Mouse (Mus musculus) adrenal gland, adult 2 months (tissue): ENCODE data around the gene Cfap57. TPM values are rescaled to one million over a fixed set of nuclear protein-coding genes. Genes with fewer than 3 reads are reported as not detected.
"Not testable (repeated sequence)": the region's sequence is repeated elsewhere in the genome, so short reads cannot be mapped to it uniquely, and the experiment has no call there.

Experiments
- DNase-seq: peaks from one replicate; pipeline ENCODE4 v3.0.0; 2021
- polyA plus RNA-seq: library from polyadenylated mRNA; depleted of rRNA; stranded (reverse); fragments of >200 nt; gene quantifications from 2 replicates; pipeline ENCODE4 v1.2.3, GENCODE M21; 2012; rRNA removed
- total RNA-seq, 2 experiments: library from RNA; stranded (reverse); gene quantifications; 2 replicates each; pipeline ENCODE4 v1.2.3; 2021

Gene Cfap57
- total and polyA plus RNA-seq, 3 experiments = 0.06 TPM; not detected in 2

DNA sequence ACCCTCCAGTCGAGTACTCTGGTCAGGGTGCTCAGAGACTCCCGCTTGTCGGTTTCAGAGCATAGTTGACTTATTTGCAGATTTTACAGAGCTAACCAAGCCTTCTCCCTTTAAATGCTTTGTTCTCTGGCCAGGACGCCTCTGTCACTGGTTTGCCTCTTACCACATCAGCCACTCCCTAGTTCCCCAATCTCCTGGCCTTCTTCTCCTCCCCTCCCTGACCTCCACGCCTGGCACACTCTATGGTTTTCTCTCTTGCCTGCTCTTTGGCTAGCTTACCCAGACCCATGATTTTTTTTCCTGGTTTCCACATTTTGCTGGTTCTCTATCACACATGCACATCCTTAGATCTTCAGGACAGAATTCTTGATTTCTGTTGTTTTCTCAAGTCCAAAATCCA lies 102.4 kb downstream of the Cfap57 start:
- no peak for DNase-seq

DNA sequence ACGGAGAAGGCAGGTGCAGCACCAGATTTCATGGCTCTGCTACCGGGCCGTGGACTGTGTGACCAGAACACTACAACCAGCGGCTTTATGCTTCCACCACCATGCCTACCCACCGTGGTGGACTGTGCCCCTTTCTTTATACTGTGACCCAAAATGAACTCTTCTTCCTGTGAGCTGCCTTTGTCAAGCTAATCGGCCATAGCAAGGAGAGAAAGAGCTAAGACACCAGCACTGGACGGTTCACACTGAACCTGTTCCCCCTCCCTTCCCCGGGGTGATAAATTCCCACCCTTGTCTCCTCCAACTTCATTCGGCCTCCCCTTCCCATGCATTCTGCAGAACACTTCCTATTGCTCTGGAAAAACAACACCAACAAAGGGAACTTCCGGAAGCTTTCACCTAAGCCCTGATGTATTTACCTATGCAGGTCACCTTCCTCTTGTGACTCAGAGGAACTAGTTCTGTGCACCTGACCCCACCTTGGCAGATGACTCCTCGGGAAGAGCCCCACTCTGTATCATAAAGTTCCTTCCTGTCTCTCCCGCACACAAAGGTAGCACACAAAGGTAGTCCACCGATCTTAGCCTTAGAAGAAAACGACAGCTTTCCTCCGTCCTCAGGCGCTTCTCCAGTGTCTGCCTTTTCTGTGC lies 103.0 kb downstream of the Cfap57 start:
- DNase-seq = no peak

DNA sequence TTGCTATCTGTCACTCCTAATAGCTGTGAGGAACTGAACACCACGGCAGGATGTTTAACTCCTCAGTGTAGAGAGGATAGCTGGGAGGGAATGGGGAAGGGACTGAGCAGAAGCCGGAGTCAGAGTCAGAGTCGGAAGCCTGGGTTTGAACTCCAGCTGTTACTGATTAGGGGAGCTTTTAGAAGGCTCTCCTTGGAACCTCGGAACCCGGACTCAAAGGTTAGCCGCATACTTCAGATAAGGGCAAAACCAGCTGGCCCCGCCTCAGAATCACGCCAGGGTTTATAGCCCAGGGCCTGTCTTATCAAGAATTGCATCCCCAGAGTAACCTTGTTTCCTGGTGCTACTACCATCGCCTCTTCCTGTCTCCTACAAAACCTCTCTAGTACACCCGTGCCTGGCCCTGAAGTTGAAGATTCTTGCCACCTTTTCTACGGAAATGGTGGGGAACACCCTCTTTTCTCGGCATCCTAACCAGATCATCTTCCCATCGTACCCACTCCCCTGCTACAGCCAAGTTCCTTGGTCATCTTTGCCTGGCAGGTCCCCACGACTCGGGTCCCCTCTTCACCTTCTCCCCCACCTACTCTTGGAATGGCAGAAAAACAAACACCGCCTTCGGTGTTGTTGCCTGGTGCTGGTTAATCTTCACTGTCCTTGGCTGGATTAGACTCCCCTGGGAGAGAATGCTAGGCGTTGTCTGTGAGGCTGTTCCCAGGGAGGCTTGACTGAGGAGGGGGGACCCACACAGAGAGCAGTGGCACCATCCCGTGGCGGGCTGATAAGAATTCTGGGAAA lies 103.7 kb downstream of the Cfap57 start:
- DNase-seq = peak; percentile 12

DNA sequence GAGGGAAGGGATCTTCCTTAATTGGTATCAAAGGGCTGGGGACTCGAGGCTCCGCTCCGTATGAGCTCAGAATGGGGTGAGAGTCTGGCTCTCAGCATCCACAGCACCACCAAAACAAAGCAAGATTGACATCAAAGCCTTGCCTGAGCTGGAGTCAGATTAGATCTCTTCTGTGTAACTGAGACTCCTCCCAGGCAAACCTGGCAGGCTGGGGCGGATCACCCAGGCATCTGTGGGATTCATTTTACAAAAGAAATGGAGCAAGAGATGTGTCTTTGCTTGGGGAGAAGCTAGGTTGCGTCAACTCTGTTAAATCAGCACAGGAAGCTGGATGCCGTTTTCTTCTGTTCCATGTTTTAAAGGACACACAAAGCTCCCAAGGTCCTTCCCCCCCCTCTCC lies 111.5 kb downstream of the Cfap57 start:
- no peak for DNase-seq

DNA sequence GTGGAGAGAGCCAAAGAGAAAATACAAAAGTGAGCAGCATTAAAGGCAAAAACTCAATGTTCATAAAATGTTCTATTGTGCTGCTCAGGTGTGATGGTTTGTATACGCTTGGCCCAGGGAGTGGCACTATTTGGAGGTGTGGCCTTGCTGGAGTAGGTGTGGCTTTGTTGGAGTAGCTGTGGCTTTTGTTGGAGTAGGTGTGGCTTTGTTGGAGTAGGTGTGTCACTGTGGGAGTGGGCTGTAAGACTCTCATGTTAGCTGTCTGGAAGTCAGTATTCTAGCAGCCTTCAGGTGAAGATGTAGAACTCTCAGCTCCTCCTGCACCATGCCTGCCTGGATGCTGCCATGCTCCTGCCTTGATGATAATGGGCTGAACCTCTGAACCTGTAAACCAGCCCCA lies 113.4 kb downstream of the Cfap57 start:
- not testable (repeated sequence) for DNase-seq

DNA sequence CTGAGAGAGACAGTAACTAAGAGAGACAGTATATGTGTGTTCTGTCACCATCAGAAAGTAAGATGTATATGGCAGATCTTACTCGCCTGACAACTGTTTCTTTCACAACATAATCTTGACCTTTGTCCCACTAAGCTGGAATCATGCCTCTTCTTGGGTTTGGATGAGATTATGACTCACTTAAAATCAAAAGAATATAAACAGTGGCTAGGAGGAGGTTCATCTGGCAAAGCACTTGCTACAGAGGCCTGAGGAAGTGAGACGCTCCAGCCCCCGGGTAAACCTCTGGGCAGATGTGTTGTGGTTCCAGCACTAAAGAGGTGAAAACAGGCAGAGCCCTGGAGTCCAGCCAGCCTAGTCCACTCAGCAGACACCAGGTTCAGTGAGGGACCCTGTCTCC lies 115.0 kb downstream of the Cfap57 start:
- no peak for DNase-seq

Other genes starting within 250 kb of the Cfap57 start
- 10 to 100 TPM; 17.1 to 18.0 TPM for gene Szt2, start 211.5 kb downstream of the Cfap57 start, total RNA-seq
- 36.6 and 39.7 TPM in 2 replicates for gene Szt2, start 211.5 kb downstream of the Cfap57 start, polyA plus RNA-seq
- 10 to 100 TPM; 55.6 to 68.1 TPM for gene Med8, start 211.4 kb downstream of the Cfap57 start, total RNA-seq
- 10.6 and 12.1 TPM in 2 replicates for gene Med8, start 211.4 kb downstream of the Cfap57 start, polyA plus RNA-seq
- gene Elovl1, start 192.7 kb downstream of the Cfap57 start, total RNA-seq = 100 to 1,000 TPM in 1 of 2 experiments, 10 to 100 TPM in 1; 81.0 to 123 TPM
- gene Elovl1, start 192.7 kb downstream of the Cfap57 start, polyA plus RNA-seq = 158 and 228 TPM in 2 replicates
- 1 to 10 TPM; 3.6 to 4.5 TPM for gene Cdc20, start 183.4 kb downstream of the Cfap57 start, total RNA-seq
- gene Cdc20, start 183.4 kb downstream of the Cfap57 start, polyA plus RNA-seq = 6.9 and 8.1 TPM in 2 replicates
- gene Mpl, start 163.3 kb downstream of the Cfap57 start, total RNA-seq = under 1 TPM in 1 of 2 experiments, not detected in 1; 0.17 TPM
- 0.04 TPM in 1 of 2 replicates, not detected in the other for gene Mpl, start 163.3 kb downstream of the Cfap57 start, polyA plus RNA-seq
- 10 to 100 TPM; 30.3 to 52.5 TPM for gene Tie1, start 130.7 kb downstream of the Cfap57 start, total RNA-seq
- gene Tie1, start 130.7 kb downstream of the Cfap57 start, polyA plus RNA-seq = 78.4 and 96.9 TPM in 2 replicates
- not detected for gene 2610528J11Rik, start 93.8 kb downstream of the Cfap57 start, total RNA-seq
- gene 2610528J11Rik, start 93.8 kb downstream of the Cfap57 start, polyA plus RNA-seq = not detected in 2 replicates
- under 1 TPM in 1 of 2 experiments, not detected in 1; 0.21 TPM for gene Tmem125, start 76.7 kb downstream of the Cfap57 start, total RNA-seq
- gene Tmem125, start 76.7 kb downstream of the Cfap57 start, polyA plus RNA-seq = 0.17 and 0.33 TPM in 2 replicates
- gene Ebna1bp2, start within 50 bp of the Cfap57 start, total RNA-seq = 10 to 100 TPM; 78.5 to 82.0 TPM
- gene Ebna1bp2, start within 50 bp of the Cfap57 start, polyA plus RNA-seq = 6.1 and 10.3 TPM in 2 replicates
- gene Olfr62, start 38.2 kb upstream of the Cfap57 start, total RNA-seq = not detected
- not detected in 2 replicates for gene Olfr62, start 38.2 kb upstream of the Cfap57 start, polyA plus RNA-seq
- not detected for gene Olfr1342, start 72.0 kb upstream of the Cfap57 start, total RNA-seq
- gene Olfr1342, start 72.0 kb upstream of the Cfap57 start, polyA plus RNA-seq = not detected in 2 replicates
- gene Olfr1341, start 82.7 kb upstream of the Cfap57 start, total RNA-seq = not detected
- not detected in 2 replicates for gene Olfr1341, start 82.7 kb upstream of the Cfap57 start, polyA plus RNA-seq
- not detected for gene Olfr1340, start 99.4 kb upstream of the Cfap57 start, total RNA-seq
- gene Olfr1340, start 99.4 kb upstream of the Cfap57 start, polyA plus RNA-seq = not detected in 2 replicates
- gene Olfr1339, start 111.4 kb upstream of the Cfap57 start, total RNA-seq = not detected
- gene Olfr1339, start 111.4 kb upstream of the Cfap57 start, polyA plus RNA-seq = not detected in 2 replicates
- gene Olfr1338, start 138.0 kb upstream of the Cfap57 start, total RNA-seq = not detected
- not detected in 2 replicates for gene Olfr1338, start 138.0 kb upstream of the Cfap57 start, polyA plus RNA-seq
- not detected for gene Olfr1337, start 161.8 kb upstream of the Cfap57 start, total RNA-seq
- not detected in 2 replicates for gene Olfr1337, start 161.8 kb upstream of the Cfap57 start, polyA plus RNA-seq
- not detected for gene Olfr1335, start 189.2 kb upstream of the Cfap57 start, total RNA-seq
- gene Olfr1335, start 189.2 kb upstream of the Cfap57 start, polyA plus RNA-seq = not detected in 2 replicates
- gene Olfr1333, start 215.5 kb upstream of the Cfap57 start, total RNA-seq = not detected
- gene Olfr1333, start 215.5 kb upstream of the Cfap57 start, polyA plus RNA-seq = not detected in 2 replicates
- gene Olfr1331, start 243.9 kb upstream of the Cfap57 start, total RNA-seq = not detected
- not detected in 2 replicates for gene Olfr1331, start 243.9 kb upstream of the Cfap57 start, polyA plus RNA-seq